Mouse (Mus musculus) cerebellum, adult (tissue): ENCODE data around the gene Etv6.

Experiments
- ATAC-seq: cut with Nextera tagmentation; 2 replicates; pipeline ENCODE4 v1.9.2; 2017; ENCODE audit warnings: mild to moderate bottlenecking, moderate library complexity, mixed read lengths; ENCODE audit not compliant: insufficient number of reproducible peaks, low FRiP score, low TSS enrichment

The Etv6 gene

GRCm38 (mm10) chr6:134293615-134294508, 258.4 kb downstream of the Etv6 start:
- ATAC-seq, result 0 out of 2 replicates have a peak, but pooled peaks have one; percentile 22

GRCm38 (mm10) chr6:134297884-134298619, 262.6 kb downstream of the Etv6 start:
- ATAC-seq, result no peak

GRCm38 (mm10) chr6:134301951-134302350, 266.5 kb downstream of the Etv6 start:
- ATAC-seq, result no peak

- no peak for ATAC-seq
Measured at GRCm38 (mm10) chr6:134311346-134311745, 275.8 kb downstream of the Etv6 start.

GRCm38 (mm10) chr6:134312571-134312970, 277.1 kb downstream of the Etv6 start:
- no peak for ATAC-seq

- no peak for ATAC-seq
Measured at GRCm38 (mm10) chr6:134317371-134317770, 281.9 kb downstream of the Etv6 start.
